Mouse (Mus musculus): ENCODE results near the gene Pdx1.

The Pdx1 gene

DNA sequence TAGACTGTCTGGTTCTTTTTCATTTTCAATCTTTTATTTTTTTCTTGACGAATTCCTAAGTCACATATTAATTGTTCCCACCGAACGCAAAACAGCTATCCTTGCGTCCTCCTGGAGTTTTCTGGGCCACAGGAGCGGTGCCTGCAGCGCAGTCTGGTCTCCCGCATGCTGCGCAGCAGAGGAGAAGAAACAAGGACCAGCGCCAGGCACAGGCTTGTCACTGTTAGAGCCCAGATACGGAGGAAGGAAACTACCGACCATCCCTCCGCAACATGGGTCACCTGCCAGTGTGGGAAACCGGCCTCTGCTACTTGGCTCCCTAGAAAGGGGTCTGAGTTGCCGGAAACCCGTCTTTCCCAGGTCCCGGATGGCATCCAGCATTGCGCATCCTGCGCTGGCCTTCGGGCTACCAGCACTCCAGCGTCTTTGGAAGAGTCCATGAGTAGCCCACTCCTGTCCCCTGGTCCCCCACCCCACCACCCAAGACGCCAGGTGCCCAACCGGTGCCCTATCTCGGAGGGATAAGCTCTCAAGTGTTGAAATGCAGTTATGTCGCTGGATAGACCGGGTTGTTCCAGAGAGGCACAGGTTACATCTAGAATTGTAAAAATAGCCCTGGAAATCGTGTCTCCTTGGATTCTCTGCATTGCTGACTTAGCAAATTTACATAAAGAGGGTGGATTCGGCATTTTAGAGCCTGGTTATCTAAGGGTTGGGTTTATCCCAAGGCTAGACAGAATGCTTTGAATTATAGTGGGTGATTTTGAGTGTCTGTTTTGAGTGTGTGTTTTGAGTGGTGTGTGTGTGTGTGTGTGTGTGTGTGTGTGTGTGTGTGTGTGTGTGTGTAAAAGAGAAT is 43.3 kb downstream of the Pdx1 start:
- DNase-seq: no peak

DNA sequence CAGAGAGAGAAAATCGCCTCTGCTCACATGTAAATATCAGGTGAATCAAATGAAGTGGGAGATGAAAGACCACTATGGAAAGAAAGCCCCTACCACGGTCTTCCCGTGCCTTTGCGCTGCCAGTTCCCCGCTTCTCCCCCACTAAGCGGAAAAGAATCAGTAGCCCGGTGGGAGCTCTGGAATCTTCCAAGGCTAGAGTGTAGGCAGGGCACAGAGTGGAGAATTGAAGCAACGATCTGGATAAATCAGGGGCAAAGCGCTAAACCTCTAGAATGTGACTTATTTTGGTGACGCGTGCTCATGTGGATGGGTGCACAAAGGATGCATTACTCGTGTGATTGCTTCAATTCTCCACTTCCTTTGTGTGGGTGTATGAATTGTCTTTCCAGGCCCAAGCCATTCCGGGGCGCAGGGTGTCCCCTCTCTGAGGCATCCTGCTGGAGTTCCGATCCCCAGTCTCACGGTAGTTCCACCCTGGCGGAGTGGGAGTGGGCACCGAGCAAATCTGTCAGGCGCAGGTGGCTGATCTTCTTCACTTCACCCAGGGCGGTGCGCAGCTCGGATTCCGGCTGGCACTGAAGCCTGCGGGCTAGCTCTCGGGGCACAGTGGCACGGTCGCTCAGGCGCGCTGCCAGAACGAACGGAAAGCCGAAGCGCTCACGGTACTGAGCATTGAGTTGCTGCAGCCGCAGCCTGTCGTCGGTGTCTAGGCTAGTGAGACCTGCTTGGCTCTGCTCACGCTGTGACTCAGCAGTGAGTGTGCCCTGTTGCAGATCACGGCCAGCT is 45.1 kb downstream of the Pdx1 start:
- DNase-seq: no peak

DNA sequence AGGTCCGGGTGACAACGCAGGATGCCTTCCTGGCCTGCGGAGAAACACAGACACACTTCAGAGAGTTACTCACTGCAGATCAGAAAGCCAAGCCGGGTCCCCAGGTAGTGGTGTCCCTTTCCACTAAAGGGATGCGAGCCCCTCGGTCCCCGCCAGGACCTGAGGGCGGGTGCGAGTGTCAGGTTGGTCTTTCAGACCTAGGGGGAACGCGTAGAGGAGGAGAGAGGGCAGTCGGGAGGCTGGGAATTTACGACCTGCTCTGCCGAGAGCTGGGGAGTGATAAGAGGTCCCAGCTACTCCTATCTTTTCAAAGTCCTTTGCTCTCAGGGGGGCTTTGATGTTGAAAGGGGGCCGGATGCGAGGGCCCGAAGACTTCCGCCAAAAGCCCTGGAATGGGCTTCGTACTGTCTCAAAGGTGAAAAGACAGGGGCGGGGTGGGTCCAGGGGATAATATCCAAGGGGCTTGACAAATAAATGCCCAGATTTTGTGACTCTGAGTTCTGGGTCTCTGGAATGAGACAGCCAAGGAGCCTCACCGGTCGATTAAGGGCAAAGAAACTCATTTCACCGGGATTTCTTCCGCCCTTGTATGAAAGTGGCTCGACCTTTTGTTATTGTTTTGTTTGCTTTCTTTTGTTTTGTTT is 45.8 kb downstream of the Pdx1 start:
- DNase-seq: no peak

DNA sequence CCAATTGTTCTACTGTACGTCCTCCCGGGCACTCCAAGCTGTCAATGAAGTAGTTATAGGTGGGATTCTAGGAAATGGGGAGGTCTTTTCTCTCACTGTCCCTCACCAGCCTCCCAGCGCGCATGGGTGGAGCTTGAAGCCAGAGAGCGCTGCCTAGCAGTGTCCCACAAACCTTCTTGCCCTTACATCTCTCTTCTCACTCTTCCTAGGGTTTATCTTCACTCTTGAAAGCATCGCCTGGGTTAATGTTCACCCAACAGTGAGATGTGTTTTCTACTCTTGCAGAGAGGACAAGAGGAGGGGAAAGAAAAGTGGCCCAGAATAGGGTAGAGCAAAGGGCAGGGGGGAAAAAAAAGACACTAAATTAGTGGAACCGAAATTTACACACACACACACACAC is 47.6 kb downstream of the Pdx1 start:
- DNase-seq: no peak

DNA sequence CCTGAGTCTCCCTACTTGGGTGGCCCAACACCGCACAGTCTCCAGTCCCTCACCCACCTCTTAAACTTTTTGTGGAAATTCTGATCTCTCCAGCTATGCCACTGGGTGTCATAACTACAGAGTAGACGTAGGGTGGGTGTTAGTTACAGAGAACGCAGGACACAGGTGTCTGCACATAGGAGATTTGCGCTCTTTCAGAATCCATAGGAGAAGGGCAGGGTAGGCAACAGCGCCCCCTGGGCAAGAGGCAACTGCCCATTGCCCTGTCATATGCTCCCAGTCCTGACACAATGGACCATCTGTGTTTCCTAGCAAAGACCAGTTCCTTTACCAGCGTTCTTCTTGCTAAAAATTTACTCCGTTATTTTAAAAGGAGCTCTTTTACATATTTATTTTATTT is 48.2 kb downstream of the Pdx1 start:
- no peak for DNase-seq

DNA sequence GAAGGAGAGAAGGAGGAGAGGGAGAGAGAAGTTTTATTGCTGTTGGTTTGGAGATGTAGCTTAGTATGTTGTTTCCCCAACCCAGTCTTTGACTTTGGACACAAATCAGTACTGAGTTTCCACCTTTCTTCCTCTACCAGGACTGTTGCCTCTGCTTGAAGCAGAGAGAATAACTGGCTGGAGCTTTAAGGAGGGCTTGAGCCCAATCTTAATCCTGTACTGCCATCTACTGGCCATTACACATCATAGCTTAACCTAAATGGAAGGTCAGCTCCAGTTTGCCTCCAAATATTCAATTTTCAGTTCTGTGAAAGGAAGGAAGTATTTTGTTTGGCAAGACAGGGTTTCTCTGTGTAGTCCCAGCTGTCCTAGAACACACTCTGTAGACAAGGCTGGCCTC is 49.9 kb downstream of the Pdx1 start:
- DNase-seq: peak; percentile 29

DNA sequence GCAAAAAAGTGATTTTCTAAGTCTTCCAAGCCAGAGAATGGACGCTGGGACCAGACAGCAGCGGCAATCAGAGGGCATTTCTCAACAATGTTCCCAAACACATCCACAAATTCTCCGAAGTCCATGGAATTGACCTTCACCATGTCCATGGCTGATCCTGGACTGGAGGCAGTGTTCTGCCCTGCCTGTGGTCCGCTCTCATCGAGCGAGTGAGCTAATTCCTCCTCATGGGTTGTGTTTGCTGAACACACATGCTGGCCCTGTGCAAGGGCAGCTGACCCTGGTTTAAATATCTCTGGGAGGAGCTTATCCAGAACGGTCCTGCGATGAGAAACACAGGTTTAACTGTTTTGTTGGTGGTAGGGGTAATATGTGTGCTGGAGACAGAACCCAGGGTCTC is 52.4 kb downstream of the Pdx1 start, which contains the start of gene Urad:
Urad (minus strand) TSS at position 258 of the 400 bp plus-strand sequence.
- DNase-seq: no peak

DNA sequence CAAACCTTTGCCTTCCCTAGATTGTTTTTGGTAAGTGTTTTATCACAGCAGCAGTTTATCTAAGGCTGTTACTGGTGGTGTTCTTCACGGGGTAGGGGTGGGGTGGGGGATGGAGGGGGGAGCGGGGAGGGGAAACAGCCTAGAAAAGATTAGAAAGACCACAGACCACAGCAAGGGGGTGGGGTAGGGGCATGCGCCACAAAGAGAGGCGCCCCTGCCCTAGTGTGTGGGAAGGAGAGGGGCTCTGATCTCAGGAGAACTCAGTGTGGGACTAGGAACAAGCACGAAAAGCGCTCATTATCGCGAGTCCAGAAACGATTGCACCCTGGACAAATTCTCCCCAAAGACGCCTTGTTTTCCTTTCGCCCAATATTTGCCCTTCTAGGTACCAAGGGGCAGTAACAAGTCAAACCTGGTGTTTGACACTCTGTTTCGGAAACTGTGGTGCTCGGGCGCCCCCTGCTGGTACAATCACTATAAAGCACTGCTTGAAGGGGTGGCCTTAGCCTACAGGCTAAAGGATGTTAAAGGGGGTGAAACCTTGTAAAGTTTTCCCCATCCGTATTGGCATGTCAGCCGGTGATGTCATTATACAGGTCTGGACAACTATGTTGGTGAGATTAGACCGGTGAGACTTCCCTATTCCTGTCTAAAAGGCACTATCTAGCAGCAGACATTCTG is 53.6 kb downstream of the Pdx1 start:
- peak; percentile 50 for DNase-seq
